Mouse (Mus musculus) embryonic facial prominence, embryonic 15.5 days (tissue): ENCODE measurements at regions not wholly inside any gene's neighbourhood (a gene's known extent, or its start where the extent isn't known, plus 50 kb on each side); places are given as distances from the start of the nearest gene placed in this dataset.

Source experiments
- ATAC-seq: fragments of 200-750 bp; cut with Nextera tagmentation; 2 replicates; pipeline ENCODE4 v1.8.0; 2017; ENCODE audit warnings: low read depth, moderate TSS enrichment; ENCODE audit not compliant: insufficient number of reproducible peaks, low FRiP score, low TSS enrichment
- H3K27ac ChIP-seq: fragments of 300-500 bp; sonication (generic); replicated peaks from 2 replicates; pipeline ENCODE4 v1.5.1; 2015; ENCODE audit warnings: mild to moderate bottlenecking, inconsistent platforms
- H3K27me3 ChIP-seq: fragments of 300-500 bp; sonication (generic); 2 replicates; pipeline ENCODE4 v1.6.1; 2015; ENCODE audit warnings: inconsistent platforms
- H3K36me3 ChIP-seq: fragments of 300-500 bp; sonication (generic); 2 replicates; pipeline ENCODE4 v1.6.1; 2015; ENCODE audit warnings: mild to moderate bottlenecking, inconsistent platforms
- H3K4me1 ChIP-seq: fragments of 300-500 bp; sonication (generic); 2 replicates; pipeline ENCODE4 v1.6.1; 2015; ENCODE audit warnings: inconsistent platforms
- H3K4me2 ChIP-seq: fragments of 300-500 bp; sonication (generic); replicated peaks from 2 replicates; pipeline ENCODE4 v1.6.1; 2015; ENCODE audit warnings: mild to moderate bottlenecking, inconsistent platforms
- H3K4me3 ChIP-seq: fragments of 300-500 bp; sonication (generic); replicated peaks from 2 replicates; pipeline ENCODE4 v1.5.1; 2015; ENCODE audit warnings: mild to moderate bottlenecking, inconsistent platforms
- H3K9ac ChIP-seq: fragments of 300-500 bp; sonication (generic); 2 replicates; pipeline ENCODE4 v1.6.1; 2015; ENCODE audit warnings: inconsistent platforms
- H3K9me3 ChIP-seq: fragments of 300-500 bp; sonication (generic); replicated peaks from 2 replicates; pipeline ENCODE4 v1.6.1; 2016; ENCODE audit warnings: inconsistent platforms
- WGBS: fragments of 180-500 bp; shearing (Covaris S2); methylation state at CpG from one replicate; pipeline ENCODE4 v1.1.7; 2015; 5-methylcytosine and 5-hydroxymethylcytosine counted together

- 90% methylated on average over 8 of the region's 8 CpGs for WGBS
- H3K27me3 ChIP-seq = no peaks in the 10 kb centered on the region
- ATAC-seq = peak; percentile 60; the same call in 1 of the 2 replicates
These were observed 269.9 kb upstream of the Ube2e3 start for GRCm38 (mm10) chr2:78598039-78598438.

GRCm38 (mm10) chr2:78596251-78596650 lies 271.7 kb upstream of the Ube2e3 start:
- Histone ChIP-seq H3K4me2 (no peak overlapping the region), H3K4me1 (no peaks in the 10 kb centered on the region), H3K27ac (no peak overlapping the region), H3K9ac (no peak overlapping the region), H3K9me3 (no peaks in the 10 kb centered on the region), H3K4me3 (no peak overlapping the region), H3K27me3 (no peaks in the 10 kb centered on the region), H3K36me3 (no peaks in the 10 kb centered on the region)
- 73% methylated on average over 2 of the region's 2 CpGs for whole genome bisulfite sequencing
- no peak for ATAC-seq

More at GRCm38 (mm10) chr2:78598039-78598438, 269.9 kb upstream of the Ube2e3 start:
- no peak overlapping the region for H3K4me3 ChIP-seq
- no peak overlapping the region for H3K4me2 ChIP-seq
- H3K36me3 ChIP-seq = no peaks in the 10 kb centered on the region
- H3K9ac ChIP-seq = no peak overlapping the region
- no peak overlapping the region for H3K27ac ChIP-seq
- no peaks in the 10 kb centered on the region for H3K9me3 ChIP-seq
- no peaks in the 10 kb centered on the region for H3K4me1 ChIP-seq

- Histone ChIP-seq H3K9ac (no peak overlapping the region), H3K9me3 (no peaks in the 10 kb centered on the region), H3K4me1 (no peaks in the 10 kb centered on the region), H3K4me2 (no peak overlapping the region), H3K36me3 (no peaks in the 10 kb centered on the region), H3K4me3 (no peak overlapping the region), H3K27ac (no peak overlapping the region), H3K27me3 (no peaks in the 10 kb centered on the region)
- ATAC-seq = no peak
- 63% methylated on average over 6 of the region's 6 CpGs for WGBS
These were observed 287.9 kb upstream of the Ube2e3 start for GRCm38 (mm10) chr2:78580013-78580412.

GRCm38 (mm10) chr2:78572492-78572891 lies 295.4 kb upstream of the Ube2e3 start:
- WGBS = 59% methylated on average over 3 of the region's 3 CpGs
- Histone ChIP-seq H3K4me3 (no peak overlapping the region), H3K4me2 (no peak overlapping the region), H3K9me3 (no peaks in the 10 kb centered on the region), H3K27me3 (no peaks in the 10 kb centered on the region), H3K9ac (no peak overlapping the region), H3K4me1 (no peaks in the 10 kb centered on the region), H3K27ac (no peak overlapping the region), H3K36me3 (no peaks in the 10 kb centered on the region)
- ATAC-seq = no peak

GRCm38 (mm10) chr2:78558128-78558527 lies 309.8 kb upstream of the Ube2e3 start:
- Histone ChIP-seq H3K27me3 (no peaks in the 10 kb centered on the region), H3K36me3 (no peaks in the 10 kb centered on the region), H3K4me1 (no peaks in the 10 kb centered on the region), H3K9me3 (no peaks in the 10 kb centered on the region), H3K4me3 (no peak overlapping the region), H3K9ac (no peak overlapping the region), H3K27ac (no peak overlapping the region), H3K4me2 (no peak overlapping the region)
- ATAC-seq = no peak
- 35% methylated on average over 1 of the region's 1 CpGs for WGBS

- 90% methylated on average over 4 of the region's 4 CpGs for WGBS
- no peak overlapping the region for H3K9ac ChIP-seq
- H3K9me3 ChIP-seq = no peaks in the 10 kb centered on the region
- H3K4me2 ChIP-seq = no peak overlapping the region
- no peak overlapping the region for H3K4me3 ChIP-seq
- no peaks in the 10 kb centered on the region for H3K27me3 ChIP-seq
- H3K4me1 ChIP-seq = no peaks in the 10 kb centered on the region; the same call in 1 of the 2 replicates
- no peak for ATAC-seq
- H3K36me3 ChIP-seq = no peaks in the 10 kb centered on the region
- H3K27ac ChIP-seq = no peak overlapping the region
These were observed 316.8 kb upstream of the Ube2e3 start for GRCm38 (mm10) chr2:78551085-78551484.

- Histone ChIP-seq H3K27ac (no peak overlapping the region), H3K4me2 (no peak overlapping the region), H3K4me3 (no peak overlapping the region), H3K9me3 (no peaks in the 10 kb centered on the region), H3K4me1 (no peaks in the 10 kb centered on the region; the same call in 1 of the 2 replicates), H3K27me3 (no peaks in the 10 kb centered on the region), H3K36me3 (no peaks in the 10 kb centered on the region), H3K9ac (no peak overlapping the region)
- peak; percentile 47; the same call in 1 of the 2 replicates for ATAC-seq
- WGBS = 65% methylated on average over 4 of the region's 4 CpGs
These were observed 319.0 kb upstream of the Ube2e3 start for GRCm38 (mm10) chr2:78548683-78549467.

- 64% methylated on average over 4 of the region's 4 CpGs for WGBS
- H3K4me1 ChIP-seq = no peaks in the 10 kb centered on the region; the same call in 1 of the 2 replicates
- H3K36me3 ChIP-seq = no peaks in the 10 kb centered on the region
- no peaks in the 10 kb centered on the region for H3K9me3 ChIP-seq
- H3K4me2 ChIP-seq = no peak overlapping the region
- H3K4me3 ChIP-seq = no peak overlapping the region
- no peak for ATAC-seq
- no peak overlapping the region for H3K27ac ChIP-seq
- no peak overlapping the region for H3K9ac ChIP-seq
- H3K27me3 ChIP-seq = no peaks in the 10 kb centered on the region
These were observed 320.6 kb upstream of the Ube2e3 start for GRCm38 (mm10) chr2:78547286-78547685.

- Histone ChIP-seq H3K4me3 (no peak overlapping the region), H3K27ac (no peak overlapping the region), H3K9me3 (no peaks in the 10 kb centered on the region), H3K9ac (no peak overlapping the region), H3K4me2 (no peak overlapping the region), H3K4me1 (peaks cover 10% of the 10 kb centered on the region; the same call in 1 of the 2 replicates), H3K27me3 (no peaks in the 10 kb centered on the region), H3K36me3 (no peaks in the 10 kb centered on the region)
- WGBS = 63% methylated on average over 3 of the region's 3 CpGs
- ATAC-seq = no peak
These were observed 327.5 kb upstream of the Ube2e3 start for GRCm38 (mm10) chr2:78540422-78540821.

GRCm38 (mm10) chr2:78539592-78540300 lies 328.2 kb upstream of the Ube2e3 start:
- Histone ChIP-seq H3K4me2 (no peak overlapping the region), H3K27ac (no peak overlapping the region; the same call in 1 of the 2 replicates), H3K9ac (no peak overlapping the region), H3K4me1 (peaks cover 10% of the 10 kb centered on the region; the same call in 1 of the 2 replicates), H3K27me3 (no peaks in the 10 kb centered on the region), H3K36me3 (no peaks in the 10 kb centered on the region), H3K9me3 (no peaks in the 10 kb centered on the region), H3K4me3 (no peak overlapping the region)
- 0 out of 2 replicates have a peak, but pooled peaks have one; percentile 47 for ATAC-seq
- WGBS = 23% methylated on average over 5 of the region's 5 CpGs

GRCm38 (mm10) chr2:78537574-78537973 lies 330.4 kb upstream of the Ube2e3 start:
- 88% methylated on average over 2 of the region's 2 CpGs for WGBS
- Histone ChIP-seq H3K9ac (no peak overlapping the region), H3K4me1 (peaks cover 10% of the 10 kb centered on the region; the same call in 1 of the 2 replicates), H3K4me2 (no peak overlapping the region), H3K36me3 (no peaks in the 10 kb centered on the region), H3K9me3 (no peaks in the 10 kb centered on the region), H3K4me3 (no peak overlapping the region), H3K27me3 (no peaks in the 10 kb centered on the region), H3K27ac (no peak overlapping the region)
- ATAC-seq = no peak
